Mouse (Mus musculus) embryonic facial prominence, embryonic 14.5 days (tissue): ENCODE data around the gene Rps6ka1. TPM values are rescaled to one million over a fixed set of nuclear protein-coding genes. Genes with fewer than 3 reads are reported as not detected.
A peak's percentile ranks its signal among the peaks of the same experiment; 100 is the strongest.
"Not testable (repeated sequence)": the region's sequence is repeated elsewhere in the genome, so short reads cannot be mapped to it uniquely, and the experiment has no call there.

Source experiments
- ATAC-seq: fragments of 200-750 bp; cut with Nextera tagmentation; 2 replicates; pipeline ENCODE4 v1.8.0; 2017; ENCODE audit warnings: low read depth, moderate number of reproducible peaks, moderate TSS enrichment
- DNase-seq: peaks from one replicate; pipeline ENCODE4 v3.0.0-alpha.2; 2015; ENCODE audit warnings: low spot score
- H3K27ac ChIP-seq: fragments of 300-500 bp; sonication (generic); replicated peaks from 2 replicates; pipeline ENCODE4 v1.5.1; 2014; ENCODE audit warnings: low read depth, mild to moderate bottlenecking, low read length, moderate library complexity
- H3K27me3 ChIP-seq: fragments of 300-500 bp; sonication (generic); replicated peaks from 2 replicates; pipeline ENCODE4 v1.6.1; 2014; ENCODE audit warnings: low read length; ENCODE audit not compliant: control insufficient read depth, insufficient read depth
- H3K36me3 ChIP-seq: fragments of 300-500 bp; sonication (generic); 2 replicates; pipeline ENCODE4 v1.6.1; 2014; ENCODE audit warnings: low read length, mixed read lengths; ENCODE audit not compliant: control insufficient read depth, insufficient read depth
- H3K4me1 ChIP-seq: fragments of 300-500 bp; sonication (generic); 2 replicates; pipeline ENCODE4 v1.6.1; 2014; ENCODE audit warnings: antibody characterized with exemption, low read length; ENCODE audit not compliant: control insufficient read depth, insufficient read depth
- H3K4me2 ChIP-seq: fragments of 300-500 bp; sonication (generic); 2 replicates; pipeline ENCODE4 v1.6.1; 2014; ENCODE audit warnings: low read depth, mild to moderate bottlenecking, low read length, moderate library complexity, mixed read lengths
- H3K4me3 ChIP-seq: fragments of 300-500 bp; sonication (generic); 2 replicates; pipeline ENCODE4 v1.5.1; 2014; ENCODE audit warnings: low read depth, mild to moderate bottlenecking, low read length
- H3K9ac ChIP-seq: fragments of 300-500 bp; sonication (generic); 2 replicates; pipeline ENCODE4 v1.6.1; 2014; ENCODE audit warnings: low read depth, mild to moderate bottlenecking, low read length, moderate library complexity, mixed read lengths
- H3K9me3 ChIP-seq: fragments of 300-500 bp; sonication (generic); 2 replicates; pipeline ENCODE4 v1.6.1; 2016; ENCODE audit warnings: low read length; ENCODE audit not compliant: control insufficient read depth
- WGBS: fragments of 180-500 bp; shearing (Covaris S2); extraction: QIAGEN DNeasy Blood & Tissue Kit; methylation state at CpG from one replicate; pipeline ENCODE4 v1.1.7; 2014; 5-methylcytosine and 5-hydroxymethylcytosine counted together
- polyA plus RNA-seq: library from polyadenylated mRNA; unstranded; fragments of >200 nt; fragmentation: Nextera tagmentation; extraction: Ambion mirVana; gene quantifications from 2 replicates; pipeline ENCODE4 v1.2.1, GENCODE M21; 2014

Rps6ka1 gene
- polyA plus RNA-seq, 1 experiment from 2014 or later, result 27.3 TPM

DNA sequence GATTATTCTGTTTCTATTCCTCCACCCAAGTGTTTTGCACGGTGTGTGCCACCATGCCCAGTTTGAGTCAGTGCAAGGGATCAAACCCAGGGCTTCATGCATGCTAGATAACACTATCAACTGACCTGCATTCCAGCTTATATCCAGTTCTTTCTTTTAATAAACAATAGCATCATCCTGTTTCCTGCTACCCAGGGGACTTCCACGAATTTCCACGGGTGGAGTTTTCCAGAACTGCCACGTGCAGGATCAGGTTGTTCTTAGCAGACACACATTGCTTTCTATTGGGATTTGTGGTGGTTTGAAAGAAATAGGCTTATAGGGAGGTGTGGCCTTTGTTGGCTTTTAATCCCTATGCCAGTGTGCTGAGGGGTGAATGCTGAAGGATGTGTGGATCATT is 24.4 kb upstream of the Rps6ka1 start:
- WGBS, result 68% methylated on average over 4 of the region's 4 CpGs
- DNase-seq (no peak), ATAC-seq (no peak)
- H3K27me3 ChIP-seq, result no peaks in the 10 kb centered on the region
- no peak overlapping the region for H3K27ac ChIP-seq
- no peaks in the 10 kb centered on the region for H3K9me3 ChIP-seq
- H3K9ac ChIP-seq, result no peak overlapping the region
- H3K36me3 ChIP-seq, result no peaks in the 10 kb centered on the region
- no peaks in the 10 kb centered on the region for H3K4me1 ChIP-seq
- no peak overlapping the region for H3K4me3 ChIP-seq
- H3K4me2 ChIP-seq, result no peak overlapping the region

DNA sequence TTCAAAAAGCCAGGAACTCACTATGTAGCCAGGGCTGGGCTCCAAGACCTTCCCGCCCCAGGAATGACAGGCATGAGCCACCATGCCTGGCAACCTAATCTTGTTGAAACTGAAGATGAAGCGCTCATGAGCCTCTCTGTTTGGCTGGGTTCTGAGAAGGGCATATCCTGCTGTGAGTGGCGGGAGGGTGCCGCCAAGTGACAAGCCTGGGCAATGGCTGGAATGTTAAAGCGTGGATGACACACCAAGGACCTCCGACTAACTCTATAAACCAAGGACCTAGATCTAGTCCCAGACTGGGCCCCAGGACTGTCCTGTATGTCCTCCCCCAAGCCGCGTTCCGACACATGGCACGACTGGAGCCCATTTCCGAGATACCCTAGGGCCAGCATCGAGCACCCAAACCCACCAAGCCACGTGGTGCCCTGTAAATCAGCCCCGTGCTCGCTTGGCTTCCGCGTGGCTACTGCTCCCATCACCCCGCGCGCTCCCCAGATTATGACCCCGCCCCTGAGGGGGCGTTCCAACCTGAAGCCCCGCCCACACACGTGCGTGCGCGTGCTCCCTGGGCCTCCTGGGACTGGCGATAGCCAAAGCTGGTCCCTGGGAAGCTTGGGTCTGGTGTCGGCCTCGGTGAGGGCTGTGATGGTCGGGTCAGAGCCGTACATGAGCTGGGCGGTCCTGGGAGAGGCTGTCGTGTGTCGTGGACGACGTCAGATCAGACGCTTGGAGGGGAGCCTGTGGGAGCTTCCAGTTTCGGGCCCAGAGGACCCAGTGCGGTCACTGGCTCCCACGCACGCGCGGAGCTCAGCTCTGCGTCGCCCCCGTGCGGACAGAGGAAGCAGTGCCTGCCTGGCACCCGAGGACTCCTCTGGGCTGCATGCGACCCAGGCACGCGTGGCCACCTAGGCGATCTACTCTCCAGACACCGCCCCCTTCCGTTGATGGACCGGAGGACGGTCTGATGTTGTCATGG is 22.9 kb upstream of the Rps6ka1 start:
- Histone ChIP-seq H3K27ac (peak overlapping the region; percentile 79), H3K4me1 (no peaks in the 10 kb centered on the region), H3K4me3 (peak overlapping the region; percentile 45), H3K9ac (peak overlapping the region; percentile 58), H3K9me3 (no peaks in the 10 kb centered on the region), H3K4me2 (peak overlapping the region; percentile 76), H3K36me3 (no peaks in the 10 kb centered on the region), H3K27me3 (no peaks in the 10 kb centered on the region)
- peak; percentile 94 for DNase-seq
- WGBS, result under 1% methylated on average over 40 of the region's 57 CpGs
- peak; percentile 94 for ATAC-seq

DNA sequence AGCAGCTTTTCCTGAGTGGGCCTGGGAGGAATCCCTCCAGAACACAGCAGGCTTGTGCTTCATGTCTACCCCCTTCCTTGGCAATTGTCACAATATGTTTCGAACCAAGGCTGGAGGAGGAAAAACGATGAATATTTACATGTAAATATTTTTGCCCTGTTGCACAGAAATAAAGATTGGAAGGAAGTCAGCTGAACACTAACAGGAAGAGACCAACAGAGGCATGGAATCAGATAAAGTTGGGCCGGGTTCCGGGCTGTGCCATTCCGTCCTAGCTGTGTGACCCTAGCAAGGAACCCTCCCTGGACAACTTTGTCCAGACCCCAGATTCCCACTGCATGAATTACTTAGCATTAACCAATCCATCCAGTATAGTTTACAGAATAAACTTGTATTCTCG is 20.5 kb upstream of the Rps6ka1 start:
- H3K36me3 ChIP-seq, result no peaks in the 10 kb centered on the region
- H3K9ac ChIP-seq, result no peak overlapping the region; the same call in 1 of the 2 replicates
- no peak overlapping the region for H3K27ac ChIP-seq
- no peak overlapping the region for H3K4me3 ChIP-seq
- no peaks in the 10 kb centered on the region for H3K4me1 ChIP-seq
- H3K4me2 ChIP-seq, result no peak overlapping the region
- H3K9me3 ChIP-seq, result no peaks in the 10 kb centered on the region
- DNase-seq (no peak), ATAC-seq (no peak)
- WGBS, result 83% methylated on average over 6 of the region's 6 CpGs
- no peaks in the 10 kb centered on the region for H3K27me3 ChIP-seq

GRCm38 (mm10) chr4:133907086-133907485 is 19.5 kb upstream of the Rps6ka1 start:
- 47% methylated on average over 4 of the region's 4 CpGs for WGBS
- no peak overlapping the region for H3K4me3 ChIP-seq
- DNase-seq (no peak), ATAC-seq (no peak)
- H3K4me2 ChIP-seq, result no peak overlapping the region
- no peaks in the 10 kb centered on the region for H3K27me3 ChIP-seq
- no peak overlapping the region for H3K9ac ChIP-seq
- H3K4me1 ChIP-seq, result no peaks in the 10 kb centered on the region
- H3K27ac ChIP-seq, result no peak overlapping the region
- H3K36me3 ChIP-seq, result no peaks in the 10 kb centered on the region
- no peaks in the 10 kb centered on the region for H3K9me3 ChIP-seq

GRCm38 (mm10) chr4:133906336-133906735 is 18.7 kb upstream of the Rps6ka1 start:
- H3K36me3 ChIP-seq, H3K27me3 ChIP-seq, H3K9ac ChIP-seq, H3K4me2 ChIP-seq, H3K4me3 ChIP-seq, H3K4me1 ChIP-seq, H3K9me3 ChIP-seq, DNase-seq, H3K27ac ChIP-seq, ATAC-seq: not testable (repeated sequence)
- 83% methylated on average over 5 of the region's 5 CpGs for WGBS

- DNase-seq, result no peak
- H3K4me3 ChIP-seq, result no peak overlapping the region
- no peaks in the 10 kb centered on the region for H3K36me3 ChIP-seq
- H3K4me2 ChIP-seq, result no peak overlapping the region
- H3K27ac ChIP-seq, result no peak overlapping the region
- ATAC-seq, result no peak
- no peaks in the 10 kb centered on the region for H3K27me3 ChIP-seq
- H3K9ac ChIP-seq, result no peak overlapping the region
- no peaks in the 10 kb centered on the region for H3K4me1 ChIP-seq
- no peaks in the 10 kb centered on the region for H3K9me3 ChIP-seq
- WGBS, result 76% methylated on average over 7 of the region's 7 CpGs
Measured at GRCm38 (mm10) chr4:133905167-133905566, 17.6 kb upstream of the Rps6ka1 start.

DNA sequence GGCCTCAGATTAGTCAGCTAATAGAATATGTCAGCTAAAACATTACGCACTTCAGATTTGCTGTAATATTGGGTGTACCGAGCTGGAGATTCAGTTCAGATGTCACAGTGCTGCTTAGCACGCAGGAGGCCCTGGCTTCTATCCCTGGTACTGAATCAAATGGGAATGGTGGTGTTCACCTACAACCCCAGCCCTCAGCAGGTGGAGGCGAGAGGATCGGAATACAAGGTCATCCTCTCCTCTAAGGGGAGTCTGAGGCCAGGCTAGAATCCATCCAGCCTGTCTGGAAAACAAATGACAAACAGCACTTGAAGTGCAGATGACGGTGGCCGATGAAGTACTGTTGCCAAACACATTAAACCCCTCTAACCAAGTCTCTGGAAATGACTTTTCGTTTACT is 16.7 kb upstream of the Rps6ka1 start:
- Histone ChIP-seq H3K4me2 (no peak overlapping the region), H3K27me3 (no peaks in the 10 kb centered on the region), H3K27ac (no peak overlapping the region), H3K9ac (no peak overlapping the region), H3K36me3 (no peaks in the 10 kb centered on the region), H3K4me1 (no peaks in the 10 kb centered on the region), H3K4me3 (no peak overlapping the region), H3K9me3 (no peaks in the 10 kb centered on the region)
- 82% methylated on average over 8 of the region's 8 CpGs for WGBS
- ATAC-seq (no peak), DNase-seq (no peak)

DNA sequence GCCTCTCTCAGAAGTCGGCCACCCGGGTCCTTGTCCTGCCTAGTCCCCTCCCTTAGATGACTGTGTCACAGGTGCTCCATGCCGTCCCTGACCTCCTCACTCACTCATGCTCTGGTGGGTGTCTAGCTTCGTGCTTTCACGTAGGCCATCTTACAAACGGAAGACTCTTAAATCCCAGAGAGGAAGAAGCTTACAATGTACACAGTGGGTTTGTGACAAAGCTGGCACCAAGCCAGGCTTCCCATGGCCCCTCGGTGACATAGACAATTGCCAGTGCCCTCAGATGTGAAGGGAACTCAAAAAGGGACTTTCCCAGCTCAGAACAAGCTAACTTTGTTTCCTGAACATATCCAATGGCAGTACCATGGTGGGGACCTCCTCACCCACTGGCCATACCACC is 15.8 kb upstream of the Rps6ka1 start:
- Histone ChIP-seq H3K4me2 (no peak overlapping the region), H3K36me3 (no peaks in the 10 kb centered on the region), H3K27me3 (no peaks in the 10 kb centered on the region), H3K9ac (no peak overlapping the region), H3K4me3 (no peak overlapping the region), H3K9me3 (no peaks in the 10 kb centered on the region), H3K4me1 (no peaks in the 10 kb centered on the region), H3K27ac (no peak overlapping the region)
- ATAC-seq (no peak; the same call in 1 of the 2 replicates), DNase-seq (peak; percentile 43)
- 81% methylated on average over 7 of the region's 7 CpGs for WGBS

- Histone ChIP-seq H3K9ac (no peak overlapping the region), H3K27ac (no peak overlapping the region), H3K27me3 (no peaks in the 10 kb centered on the region), H3K4me1 (no peaks in the 10 kb centered on the region), H3K9me3 (no peaks in the 10 kb centered on the region), H3K36me3 (no peaks in the 10 kb centered on the region), H3K4me2 (no peak overlapping the region), H3K4me3 (no peak overlapping the region)
- ATAC-seq, result no peak
- no peak for DNase-seq
- WGBS, result 84% methylated on average over 2 of the region's 2 CpGs
Measured at GRCm38 (mm10) chr4:133902510-133902909, 14.9 kb upstream of the Rps6ka1 start.
